Mouse (Mus musculus) ES-Bruce4 (cell line): ENCODE measurements around the gene Bcl2.

Experiments used
- CTCF ChIP-seq: IDR thresholded peaks from one replicate; pipeline ENCODE4 v1.8.1; 2011; ENCODE audit warnings: low read depth, low read length
- EP300 ChIP-seq: IDR thresholded peaks from 2 replicates; pipeline ENCODE4 v1.6.1; 2011; ENCODE audit warnings: low read depth, low read length; ENCODE audit not compliant: insufficient read depth
- POLR2A ChIP-seq: IDR thresholded peaks from one replicate; pipeline ENCODE4 v1.8.1; 2011; ENCODE audit warnings: low read length; ENCODE audit not compliant: insufficient read depth

DNA sequence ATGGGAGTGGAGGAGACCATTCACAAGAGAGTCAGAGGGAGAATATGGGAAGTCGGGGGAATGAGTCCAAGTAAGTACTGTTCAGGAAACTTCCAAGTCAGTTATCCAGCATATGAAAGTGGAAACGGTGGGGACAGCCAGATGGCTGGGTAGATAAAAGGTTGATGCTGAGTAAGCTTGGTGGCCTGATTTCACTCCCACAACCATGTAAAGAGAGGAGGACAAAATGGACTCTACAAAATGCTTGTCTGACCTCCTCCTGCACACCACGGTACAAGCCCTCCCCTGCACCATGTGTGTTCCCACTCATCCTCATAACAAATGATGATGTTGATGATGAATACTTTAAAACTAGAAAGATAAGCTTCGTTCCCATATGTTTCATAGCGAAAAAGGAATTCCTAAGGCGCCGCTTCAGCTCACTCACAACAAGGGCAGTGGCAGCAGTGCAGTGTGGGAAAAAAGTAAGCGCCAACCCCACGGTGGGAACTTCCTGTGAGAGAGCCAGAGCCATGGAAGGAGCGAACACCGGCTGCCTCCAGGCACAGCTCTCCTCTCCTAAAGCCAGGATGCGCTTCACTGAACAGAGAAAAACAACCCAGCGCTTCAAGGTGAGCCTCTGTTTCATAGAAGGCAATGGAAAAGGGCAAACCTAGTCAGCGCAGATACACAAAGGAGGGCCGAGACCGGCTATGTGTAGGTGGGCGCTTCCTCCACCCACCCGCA lies 26.5 kb downstream of the Bcl2 start:
- no peak for TF ChIP-seq CTCF
- no peak for TF ChIP-seq EP300
- TF ChIP-seq POLR2A, result no peak
